Mouse (Mus musculus): ENCODE data around the gene Fgfr2. TPM values are rescaled to one million over a fixed set of nuclear protein-coding genes. Genes with fewer than 3 reads are reported as not detected.
A peak's percentile ranks its signal among the peaks of the same experiment; 100 is the strongest.

The Fgfr2 gene
- polyA plus RNA-seq, 1 experiment, result 14.7 TPM

- Histone ChIP-seq H3K27me3 (ENCODE audit: control insufficient read depth, insufficient read depth, low read length) (no peaks in the 10 kb centered on the region), H3K36me3 (ENCODE audit: control insufficient read depth, insufficient read depth, low read length) (peaks cover 66% of the 10 kb centered on the region), H3K4me1 (ENCODE audit: control insufficient read depth, insufficient read depth, insufficient read length, low read length) (peaks cover 19% of the 10 kb centered on the region), H3K4me3 (ENCODE audit: low read depth, low read length) (no peak overlapping the region), H3K27ac (ENCODE audit: insufficient read depth, low read depth, low read length) (no peak overlapping the region)
- TF ChIP-seq CTCF (IDR thresholded peaks at IDR 0.05; ENCODE audit: extremely low read depth, insufficient read length, insufficient replicate concordance, low read depth, low read length), result no peak
- no peak for TF ChIP-seq POLR2A (IDR thresholded peaks at IDR 0.05; ENCODE audit: low read depth, low read length)
- 20% methylated on average over 1 of the region's 1 CpGs for WGBS
Measured at GRCm38 (mm10) chr7:132565831-132566230, 557.3 kb downstream of the Fgfr2 start.

- Histone ChIP-seq H3K36me3 (ENCODE audit: control insufficient read depth, insufficient read depth, low read length) (peaks cover 69% of the 10 kb centered on the region), H3K27me3 (ENCODE audit: control insufficient read depth, insufficient read depth, low read length) (no peaks in the 10 kb centered on the region), H3K4me3 (ENCODE audit: low read depth, low read length) (no peak overlapping the region), H3K4me1 (ENCODE audit: control insufficient read depth, insufficient read depth, insufficient read length, low read length) (no peaks in the 10 kb centered on the region; the same call in 1 of the 2 replicates), H3K27ac (ENCODE audit: insufficient read depth, low read depth, low read length) (no peak overlapping the region)
- whole genome bisulfite sequencing, result 47% methylated on average over 3 of the region's 3 CpGs
- TF ChIP-seq CTCF (IDR thresholded peaks at IDR 0.05; ENCODE audit: extremely low read depth, insufficient read length, insufficient replicate concordance, low read depth, low read length) (no peak), POLR2A (IDR thresholded peaks at IDR 0.05; ENCODE audit: low read depth, low read length) (no peak)
Measured at GRCm38 (mm10) chr7:132559138-132559766, 563.9 kb downstream of the Fgfr2 start.

GRCm38 (mm10) chr7:132558141-132558736, 564.9 kb downstream of the Fgfr2 start:
- H3K27me3 ChIP-seq (ENCODE audit: control insufficient read depth, insufficient read depth, low read length), result no peaks in the 10 kb centered on the region
- WGBS, result 32% methylated on average over 7 of the region's 7 CpGs
- no peak overlapping the region for H3K27ac ChIP-seq (ENCODE audit: insufficient read depth, low read depth, low read length)
- TF ChIP-seq POLR2A (IDR thresholded peaks at IDR 0.05; ENCODE audit: low read depth, low read length) (no peak), CTCF (IDR thresholded peaks at IDR 0.05; ENCODE audit: extremely low read depth, insufficient read length, insufficient replicate concordance, low read depth, low read length) (no peak)
- H3K36me3 ChIP-seq (ENCODE audit: control insufficient read depth, insufficient read depth, low read length), result peaks cover 60% of the 10 kb centered on the region
- H3K4me3 ChIP-seq (ENCODE audit: low read depth, low read length), result no peak overlapping the region
- no peaks in the 10 kb centered on the region; the same call in 1 of the 2 replicates for H3K4me1 ChIP-seq (ENCODE audit: control insufficient read depth, insufficient read depth, insufficient read length, low read length)

GRCm38 (mm10) chr7:132556575-132556974, 566.6 kb downstream of the Fgfr2 start:
- peaks cover 44% of the 10 kb centered on the region for H3K36me3 ChIP-seq (ENCODE audit: control insufficient read depth, insufficient read depth, low read length)
- 39% methylated on average over 5 of the region's 5 CpGs for WGBS
- no peak overlapping the region for H3K4me3 ChIP-seq (ENCODE audit: low read depth, low read length)
- no peaks in the 10 kb centered on the region; the same call in 1 of the 2 replicates for H3K4me1 ChIP-seq (ENCODE audit: control insufficient read depth, insufficient read depth, insufficient read length, low read length)
- no peak overlapping the region for H3K27ac ChIP-seq (ENCODE audit: insufficient read depth, low read depth, low read length)
- TF ChIP-seq CTCF (IDR thresholded peaks at IDR 0.05; ENCODE audit: extremely low read depth, insufficient read length, insufficient replicate concordance, low read depth, low read length), result no peak
- TF ChIP-seq POLR2A (IDR thresholded peaks at IDR 0.05; ENCODE audit: low read depth, low read length), result no peak
- H3K27me3 ChIP-seq (ENCODE audit: control insufficient read depth, insufficient read depth, low read length), result no peaks in the 10 kb centered on the region

GRCm38 (mm10) chr7:132555911-132556310, 567.2 kb downstream of the Fgfr2 start:
- TF ChIP-seq CTCF (IDR thresholded peaks at IDR 0.05; ENCODE audit: extremely low read depth, insufficient read length, insufficient replicate concordance, low read depth, low read length) (no peak), POLR2A (IDR thresholded peaks at IDR 0.05; ENCODE audit: low read depth, low read length) (no peak)
- 26% methylated on average over 4 of the region's 4 CpGs for WGBS
- Histone ChIP-seq H3K27me3 (ENCODE audit: control insufficient read depth, insufficient read depth, low read length) (no peaks in the 10 kb centered on the region), H3K27ac (ENCODE audit: insufficient read depth, low read depth, low read length) (no peak overlapping the region), H3K4me1 (ENCODE audit: control insufficient read depth, insufficient read depth, insufficient read length, low read length) (no peaks in the 10 kb centered on the region; the same call in 1 of the 2 replicates), H3K36me3 (ENCODE audit: control insufficient read depth, insufficient read depth, low read length) (peaks cover 37% of the 10 kb centered on the region), H3K4me3 (ENCODE audit: low read depth, low read length) (no peak overlapping the region)

GRCm38 (mm10) chr7:132554091-132554490, 569.1 kb downstream of the Fgfr2 start:
- no peak overlapping the region for H3K4me3 ChIP-seq (ENCODE audit: low read depth, low read length)
- H3K36me3 ChIP-seq (ENCODE audit: control insufficient read depth, insufficient read depth, low read length), result peaks cover 21% of the 10 kb centered on the region
- 14% methylated on average over 2 of the region's 2 CpGs for WGBS
- H3K27ac ChIP-seq (ENCODE audit: insufficient read depth, low read depth, low read length), result no peak overlapping the region
- H3K27me3 ChIP-seq (ENCODE audit: control insufficient read depth, insufficient read depth, low read length), result no peaks in the 10 kb centered on the region
- TF ChIP-seq CTCF (IDR thresholded peaks at IDR 0.05; ENCODE audit: extremely low read depth, insufficient read length, insufficient replicate concordance, low read depth, low read length) (no peak), POLR2A (IDR thresholded peaks at IDR 0.05; ENCODE audit: low read depth, low read length) (no peak)
- H3K4me1 ChIP-seq (ENCODE audit: control insufficient read depth, insufficient read depth, insufficient read length, low read length), result no peaks in the 10 kb centered on the region; the same call in 1 of the 2 replicates

GRCm38 (mm10) chr7:132551351-132552126, 571.6 kb downstream of the Fgfr2 start:
- peak overlapping the region; percentile 26; the same call in 1 of the 2 replicates for H3K27ac ChIP-seq (ENCODE audit: insufficient read depth, low read depth, low read length)
- H3K4me3 ChIP-seq (ENCODE audit: low read depth, low read length), result peak overlapping the region; percentile 66
- H3K36me3 ChIP-seq (ENCODE audit: control insufficient read depth, insufficient read depth, low read length), result peaks cover under 1% of the 10 kb centered on the region; the same call in 1 of the 2 replicates
- no peak for TF ChIP-seq POLR2A (IDR thresholded peaks at IDR 0.05; ENCODE audit: low read depth, low read length)
- TF ChIP-seq CTCF (IDR thresholded peaks at IDR 0.05; ENCODE audit: extremely low read depth, insufficient read length, insufficient replicate concordance, low read depth, low read length), result peak; percentile 90
- under 1% methylated on average over 27 of the region's 27 CpGs for WGBS
- H3K4me1 ChIP-seq (ENCODE audit: control insufficient read depth, insufficient read depth, insufficient read length, low read length), result no peaks in the 10 kb centered on the region; the same call in 1 of the 2 replicates
- no peaks in the 10 kb centered on the region for H3K27me3 ChIP-seq (ENCODE audit: control insufficient read depth, insufficient read depth, low read length)

Measured in small intestine, adult 2 months (tissue).